Mouse (Mus musculus): ENCODE measurements at regions not wholly inside any gene's neighbourhood (a gene's known extent, or its start where the extent isn't known, plus 50 kb on each side); places are given as distances from the start of the nearest gene placed in this dataset.

- no peak overlapping the region for H3K4me3 ChIP-seq (ENCODE audit: low read depth, low read length)
- no peaks in the 10 kb centered on the region for H3K4me1 ChIP-seq (replicated peaks; ENCODE audit: control insufficient read depth, insufficient read depth, low read length)
- H3K9me3 ChIP-seq (ENCODE audit: control insufficient read depth, low read length) = no peaks in the 10 kb centered on the region
- H3K9ac ChIP-seq (ENCODE audit: low read depth, low read length) = no peak overlapping the region
- no peak for ATAC-seq (replicated peaks; ENCODE audit: low FRiP score)
- no peak overlapping the region for H3K27ac ChIP-seq (ENCODE audit: low read depth, low read length)
- H3K4me2 ChIP-seq = no peak overlapping the region
- DNase-seq (ENCODE audit: low spot score) = no peak
- no peaks in the 10 kb centered on the region for H3K36me3 ChIP-seq (ENCODE audit: control insufficient read depth, insufficient read depth, low read length)
- no peaks in the 10 kb centered on the region for H3K27me3 ChIP-seq (replicated peaks; ENCODE audit: control insufficient read depth, insufficient read depth, low read length)
These were observed 618.3 kb downstream of the Rapgef2 start for GRCm38 (mm10) chr3:78668050-78668449.

GRCm38 (mm10) chr3:78667374-78668023, 618.8 kb downstream of the Rapgef2 start:
- 71% methylated on average over 4 of the region's 4 CpGs for WGBS
- H3K27ac ChIP-seq (ENCODE audit: low read depth, low read length) = no peak overlapping the region
- H3K36me3 ChIP-seq (ENCODE audit: control insufficient read depth, insufficient read depth, low read length) = no peaks in the 10 kb centered on the region
- DNase-seq (ENCODE audit: low spot score) (no peak), ATAC-seq (replicated peaks; ENCODE audit: low FRiP score) (no peak)
- H3K9me3 ChIP-seq (ENCODE audit: control insufficient read depth, low read length) = no peaks in the 10 kb centered on the region
- no peak overlapping the region for H3K4me2 ChIP-seq
- H3K4me1 ChIP-seq (replicated peaks; ENCODE audit: control insufficient read depth, insufficient read depth, low read length) = no peaks in the 10 kb centered on the region
- no peaks in the 10 kb centered on the region for H3K27me3 ChIP-seq (replicated peaks; ENCODE audit: control insufficient read depth, insufficient read depth, low read length)
- H3K9ac ChIP-seq (ENCODE audit: low read depth, low read length) = no peak overlapping the region
- H3K4me3 ChIP-seq (ENCODE audit: low read depth, low read length) = no peak overlapping the region

- no peaks in the 10 kb centered on the region for H3K36me3 ChIP-seq (ENCODE audit: control insufficient read depth, insufficient read depth, low read length)
- H3K9me3 ChIP-seq (ENCODE audit: control insufficient read depth, low read length) = no peaks in the 10 kb centered on the region
- 87% methylated on average over 2 of the region's 2 CpGs for WGBS
- no peak overlapping the region for H3K4me2 ChIP-seq
- H3K4me3 ChIP-seq (ENCODE audit: low read depth, low read length) = no peak overlapping the region
- H3K4me1 ChIP-seq (replicated peaks; ENCODE audit: control insufficient read depth, insufficient read depth, low read length) = no peaks in the 10 kb centered on the region
- H3K9ac ChIP-seq (ENCODE audit: low read depth, low read length) = no peak overlapping the region
- no peaks in the 10 kb centered on the region for H3K27me3 ChIP-seq (replicated peaks; ENCODE audit: control insufficient read depth, insufficient read depth, low read length)
- DNase-seq (ENCODE audit: low spot score) (no peak), ATAC-seq (replicated peaks; ENCODE audit: low FRiP score) (no peak)
- H3K27ac ChIP-seq (ENCODE audit: low read depth, low read length) = no peak overlapping the region
These were observed 638.2 kb downstream of the Rapgef2 start for GRCm38 (mm10) chr3:78648115-78648514.

GRCm38 (mm10) chr3:78635386-78635785, 650.9 kb downstream of the Rapgef2 start:
- Histone ChIP-seq H3K9me3 (ENCODE audit: control insufficient read depth, low read length) (peaks cover 3% of the 10 kb centered on the region), H3K36me3 (ENCODE audit: control insufficient read depth, insufficient read depth, low read length) (no peaks in the 10 kb centered on the region), H3K4me2 (no peak overlapping the region), H3K4me1 (replicated peaks; ENCODE audit: control insufficient read depth, insufficient read depth, low read length) (no peaks in the 10 kb centered on the region), H3K9ac (ENCODE audit: low read depth, low read length) (no peak overlapping the region), H3K27me3 (replicated peaks; ENCODE audit: control insufficient read depth, insufficient read depth, low read length) (no peaks in the 10 kb centered on the region), H3K27ac (ENCODE audit: low read depth, low read length) (no peak overlapping the region), H3K4me3 (ENCODE audit: low read depth, low read length) (no peak overlapping the region)
- ATAC-seq (replicated peaks; ENCODE audit: low FRiP score) = no peak
- WGBS = 62% methylated on average over 4 of the region's 4 CpGs
- DNase-seq (ENCODE audit: low spot score) = no peak

GRCm38 (mm10) chr3:78618900-78619299, 667.4 kb downstream of the Rapgef2 start:
- Histone ChIP-seq H3K4me3 (ENCODE audit: low read depth, low read length) (no peak overlapping the region), H3K27me3 (replicated peaks; ENCODE audit: control insufficient read depth, insufficient read depth, low read length) (no peaks in the 10 kb centered on the region), H3K27ac (ENCODE audit: low read depth, low read length) (no peak overlapping the region), H3K9ac (ENCODE audit: low read depth, low read length) (no peak overlapping the region), H3K4me2 (no peak overlapping the region), H3K9me3 (ENCODE audit: control insufficient read depth, low read length) (no peaks in the 10 kb centered on the region), H3K4me1 (replicated peaks; ENCODE audit: control insufficient read depth, insufficient read depth, low read length) (no peaks in the 10 kb centered on the region), H3K36me3 (ENCODE audit: control insufficient read depth, insufficient read depth, low read length) (no peaks in the 10 kb centered on the region)
- 30% methylated on average over 3 of the region's 3 CpGs for WGBS
- ATAC-seq (replicated peaks; ENCODE audit: low FRiP score) (no peak), DNase-seq (ENCODE audit: low spot score) (no peak)

- H3K4me1 ChIP-seq (replicated peaks; ENCODE audit: control insufficient read depth, insufficient read depth, low read length) = no peaks in the 10 kb centered on the region
- no peak overlapping the region for H3K4me2 ChIP-seq
- no peak overlapping the region for H3K9ac ChIP-seq (ENCODE audit: low read depth, low read length)
- WGBS = 27% methylated on average over 6 of the region's 6 CpGs
- no peak overlapping the region for H3K27ac ChIP-seq (ENCODE audit: low read depth, low read length)
- no peaks in the 10 kb centered on the region for H3K27me3 ChIP-seq (replicated peaks; ENCODE audit: control insufficient read depth, insufficient read depth, low read length)
- DNase-seq (ENCODE audit: low spot score) (no peak), ATAC-seq (replicated peaks; ENCODE audit: low FRiP score) (no peak)
- no peaks in the 10 kb centered on the region for H3K36me3 ChIP-seq (ENCODE audit: control insufficient read depth, insufficient read depth, low read length)
- no peaks in the 10 kb centered on the region for H3K9me3 ChIP-seq (ENCODE audit: control insufficient read depth, low read length)
- H3K4me3 ChIP-seq (ENCODE audit: low read depth, low read length) = no peak overlapping the region
These were observed 691.5 kb downstream of the Rapgef2 start for GRCm38 (mm10) chr3:78594718-78595236.

- no peak overlapping the region for H3K4me2 ChIP-seq
- no peaks in the 10 kb centered on the region for H3K4me1 ChIP-seq (replicated peaks; ENCODE audit: control insufficient read depth, insufficient read depth, low read length)
- no peak overlapping the region for H3K27ac ChIP-seq (ENCODE audit: low read depth, low read length)
- ATAC-seq (replicated peaks; ENCODE audit: low FRiP score) (no peak), DNase-seq (ENCODE audit: low spot score) (no peak)
- no peaks in the 10 kb centered on the region for H3K9me3 ChIP-seq (ENCODE audit: control insufficient read depth, low read length)
- H3K4me3 ChIP-seq (ENCODE audit: low read depth, low read length) = no peak overlapping the region
- 82% methylated on average over 11 of the region's 11 CpGs for WGBS
- H3K36me3 ChIP-seq (ENCODE audit: control insufficient read depth, insufficient read depth, low read length) = no peaks in the 10 kb centered on the region
- no peaks in the 10 kb centered on the region for H3K27me3 ChIP-seq (replicated peaks; ENCODE audit: control insufficient read depth, insufficient read depth, low read length)
- H3K9ac ChIP-seq (ENCODE audit: low read depth, low read length) = no peak overlapping the region
These were observed 692.0 kb downstream of the Rapgef2 start for GRCm38 (mm10) chr3:78594305-78594704.

GRCm38 (mm10) chr3:78586639-78587038, 699.7 kb downstream of the Rapgef2 start:
- Histone ChIP-seq H3K4me1 (replicated peaks; ENCODE audit: control insufficient read depth, insufficient read depth, low read length) (no peaks in the 10 kb centered on the region), H3K27ac (ENCODE audit: low read depth, low read length) (no peak overlapping the region), H3K4me2 (no peak overlapping the region), H3K9me3 (ENCODE audit: control insufficient read depth, low read length) (no peaks in the 10 kb centered on the region), H3K9ac (ENCODE audit: low read depth, low read length) (no peak overlapping the region), H3K27me3 (replicated peaks; ENCODE audit: control insufficient read depth, insufficient read depth, low read length) (no peaks in the 10 kb centered on the region), H3K36me3 (ENCODE audit: control insufficient read depth, insufficient read depth, low read length) (no peaks in the 10 kb centered on the region), H3K4me3 (ENCODE audit: low read depth, low read length) (no peak overlapping the region)
- no peak for ATAC-seq (replicated peaks; ENCODE audit: low FRiP score)
- DNase-seq (ENCODE audit: low spot score) = no peak
- WGBS = 69% methylated on average over 1 of the region's 1 CpGs

GRCm38 (mm10) chr3:78581868-78582267, 704.4 kb downstream of the Rapgef2 start:
- Histone ChIP-seq H3K27me3 (replicated peaks; ENCODE audit: control insufficient read depth, insufficient read depth, low read length) (no peaks in the 10 kb centered on the region), H3K9me3 (ENCODE audit: control insufficient read depth, low read length) (no peaks in the 10 kb centered on the region), H3K27ac (ENCODE audit: low read depth, low read length) (no peak overlapping the region), H3K9ac (ENCODE audit: low read depth, low read length) (no peak overlapping the region), H3K4me2 (no peak overlapping the region), H3K4me3 (ENCODE audit: low read depth, low read length) (no peak overlapping the region), H3K36me3 (ENCODE audit: control insufficient read depth, insufficient read depth, low read length) (no peaks in the 10 kb centered on the region), H3K4me1 (replicated peaks; ENCODE audit: control insufficient read depth, insufficient read depth, low read length) (no peaks in the 10 kb centered on the region)
- DNase-seq (ENCODE audit: low spot score) (no peak), ATAC-seq (replicated peaks; ENCODE audit: low FRiP score) (no peak)
- 36% methylated on average over 1 of the region's 1 CpGs for WGBS
